Mouse (Mus musculus): ENCODE data around the gene Car1. TPM values are rescaled to one million over a fixed set of nuclear protein-coding genes. Genes with fewer than 3 reads are reported as not detected.
"Not testable (repeated sequence)": the region's sequence is repeated elsewhere in the genome, so short reads cannot be mapped to it uniquely, and the experiment has no call there.

Gene Car1
- polyA plus RNA-seq, 1 experiment = 0.45 TPM

- no peak for TF ChIP-seq POLR2A (IDR thresholded peaks at IDR 0.05; ENCODE audit: borderline replicate concordance, extremely low read depth, low read depth, low read length)
- no peak for DNase-seq
- Histone ChIP-seq H3K4me3 (replicated peaks; ENCODE audit: extremely low read depth, low read depth, low read length) (no peak overlapping the region), H3K4me1 (ENCODE audit: control insufficient read depth, insufficient read depth, low read length) (no peaks in the 10 kb centered on the region)
- 74% methylated on average over 1 of the region's 1 CpGs for WGBS
Observed at GRCm38 (mm10) chr3:14819844-14820504, 11.8 kb upstream of the Car1 start.

DNA sequence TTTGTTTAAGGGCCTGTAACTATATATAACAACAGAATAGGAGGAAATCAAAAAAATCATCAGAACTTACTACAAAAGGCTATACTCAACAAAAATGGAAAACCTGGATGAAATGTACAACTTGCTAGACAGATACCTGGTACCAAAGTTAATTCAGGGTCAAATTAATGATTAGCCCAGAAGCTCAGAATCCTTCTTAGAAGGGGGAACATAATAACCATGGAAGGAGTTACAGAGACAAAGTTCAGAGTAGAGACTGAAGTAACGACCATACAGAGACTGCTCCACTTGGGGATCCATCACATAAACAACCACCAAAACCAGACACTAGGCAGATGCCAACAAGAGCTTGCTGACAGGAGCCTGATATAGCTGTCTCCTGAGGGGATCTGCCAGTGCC is 7.2 kb upstream of the Car1 start:
- DNase-seq; H3K4me3 ChIP-seq (replicated peaks; ENCODE audit: extremely low read depth, low read depth, low read length); H3K4me1 ChIP-seq (ENCODE audit: control insufficient read depth, insufficient read depth, low read length): not testable (repeated sequence)
- 75% methylated on average over 1 of the region's 1 CpGs for WGBS

GRCm38 (mm10) chr3:14806702-14807101 is 1.5 kb downstream of the Car1 start:
- TF ChIP-seq CTCF (IDR thresholded peaks at IDR 0.05; ENCODE audit: insufficient read depth, low read length) (no peak), POLR2A (IDR thresholded peaks at IDR 0.05; ENCODE audit: borderline replicate concordance, extremely low read depth, low read depth, low read length) (no peak)
- no peak for DNase-seq
- Histone ChIP-seq H3K4me1 (ENCODE audit: control insufficient read depth, insufficient read depth, low read length) (no peaks in the 10 kb centered on the region), H3K4me3 (replicated peaks; ENCODE audit: extremely low read depth, low read depth, low read length) (no peak overlapping the region)

DNA sequence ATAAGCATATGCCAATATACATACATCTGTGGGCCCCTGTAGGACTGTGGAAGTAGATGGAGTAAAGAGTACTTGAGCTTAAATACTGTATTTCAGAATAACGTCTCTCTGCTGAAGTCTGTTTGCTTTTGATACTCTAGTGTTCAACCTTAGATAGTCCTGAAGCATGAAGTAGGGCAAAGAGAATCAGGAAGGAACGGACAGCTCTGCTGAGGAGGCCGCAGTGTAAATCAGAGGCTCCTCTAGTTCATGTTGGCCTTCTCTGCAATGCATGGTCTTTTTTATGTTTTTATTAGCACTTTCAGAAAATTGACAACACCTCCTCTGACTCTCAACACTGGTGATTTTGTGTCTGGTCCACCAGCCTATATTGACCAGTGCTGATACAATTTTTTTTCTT is 2.2 kb downstream of the Car1 start:
- H3K4me1 ChIP-seq (ENCODE audit: control insufficient read depth, insufficient read depth, low read length) = no peaks in the 10 kb centered on the region
- no peak overlapping the region for H3K4me3 ChIP-seq (replicated peaks; ENCODE audit: extremely low read depth, low read depth, low read length)
- WGBS = 79% methylated on average over 3 of the region's 3 CpGs
- TF ChIP-seq POLR2A (IDR thresholded peaks at IDR 0.05; ENCODE audit: borderline replicate concordance, extremely low read depth, low read depth, low read length) (no peak), CTCF (IDR thresholded peaks at IDR 0.05; ENCODE audit: insufficient read depth, low read length) (no peak)
- DNase-seq = no peak

DNA sequence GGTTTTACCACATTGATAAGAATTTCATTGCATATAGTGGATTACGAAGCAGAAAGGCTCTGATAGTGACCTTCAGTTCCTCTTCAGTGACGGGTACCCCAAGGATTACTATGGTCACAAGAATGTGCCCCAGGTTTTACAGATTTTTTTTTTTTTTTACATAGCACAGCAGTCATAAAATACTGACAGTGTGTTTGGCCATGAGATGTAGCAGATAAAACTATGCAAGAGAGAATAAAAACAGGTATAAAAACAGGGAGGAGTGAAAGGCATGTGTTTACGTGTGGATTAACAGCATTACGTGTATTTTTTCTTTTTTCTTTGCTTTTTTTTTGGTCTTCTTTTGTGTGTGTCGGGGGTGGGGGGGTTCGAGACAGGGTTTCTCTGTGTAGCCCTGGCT is 3.3 kb downstream of the Car1 start:
- no peak overlapping the region for H3K4me3 ChIP-seq (replicated peaks; ENCODE audit: extremely low read depth, low read depth, low read length)
- WGBS = 73% methylated on average over 6 of the region's 6 CpGs
- H3K4me1 ChIP-seq (ENCODE audit: control insufficient read depth, insufficient read depth, low read length) = no peaks in the 10 kb centered on the region
- no peak for TF ChIP-seq CTCF (IDR thresholded peaks at IDR 0.05; ENCODE audit: insufficient read depth, low read length)
- no peak for DNase-seq

DNA sequence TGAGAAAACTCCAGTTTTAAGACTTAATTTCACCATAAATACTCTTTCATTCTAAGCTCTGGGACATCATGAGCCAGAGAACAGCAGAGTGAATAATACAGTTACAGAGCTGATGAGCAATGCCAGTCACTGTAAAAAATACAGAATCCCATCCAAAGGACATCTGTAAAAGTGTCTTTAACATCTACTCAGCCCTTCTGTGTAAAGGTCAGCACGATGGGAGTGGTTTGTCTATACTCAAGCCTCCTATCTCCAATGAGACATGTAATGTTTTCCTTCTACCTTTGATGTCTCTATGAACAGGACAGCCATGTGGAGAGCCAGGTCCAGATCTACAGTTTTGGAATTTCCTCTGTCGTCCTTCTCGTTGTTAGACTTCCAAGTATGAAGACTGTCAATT is 11.1 kb downstream of the Car1 start:
- Histone ChIP-seq H3K4me3 (replicated peaks; ENCODE audit: extremely low read depth, low read depth, low read length) (no peak overlapping the region), H3K4me1 (ENCODE audit: control insufficient read depth, insufficient read depth, low read length) (no peaks in the 10 kb centered on the region)
- DNase-seq = no peak
- 74% methylated on average over 3 of the region's 3 CpGs for WGBS
- TF ChIP-seq POLR2A (IDR thresholded peaks at IDR 0.05; ENCODE audit: borderline replicate concordance, extremely low read depth, low read depth, low read length) (no peak), CTCF (IDR thresholded peaks at IDR 0.05; ENCODE audit: insufficient read depth, low read length) (no peak)

GRCm38 (mm10) chr3:14795292-14796020 is 12.7 kb downstream of the Car1 start:
- H3K4me3 ChIP-seq (replicated peaks; ENCODE audit: extremely low read depth, low read depth, low read length) = no peak overlapping the region
- DNase-seq = no peak
- WGBS = 80% methylated on average over 4 of the region's 4 CpGs
- no peaks in the 10 kb centered on the region for H3K4me1 ChIP-seq (ENCODE audit: control insufficient read depth, insufficient read depth, low read length)
- no peak for TF ChIP-seq POLR2A (IDR thresholded peaks at IDR 0.05; ENCODE audit: borderline replicate concordance, extremely low read depth, low read depth, low read length)
- TF ChIP-seq CTCF (IDR thresholded peaks at IDR 0.05; ENCODE audit: insufficient read depth, low read length) = no peak

- no peaks in the 10 kb centered on the region for H3K4me1 ChIP-seq (ENCODE audit: control insufficient read depth, insufficient read depth, low read length)
- no peak overlapping the region for H3K4me3 ChIP-seq (replicated peaks; ENCODE audit: extremely low read depth, low read depth, low read length)
- TF ChIP-seq CTCF (IDR thresholded peaks at IDR 0.05; ENCODE audit: insufficient read depth, low read length) = no peak
- no peak for TF ChIP-seq POLR2A (IDR thresholded peaks at IDR 0.05; ENCODE audit: borderline replicate concordance, extremely low read depth, low read depth, low read length)
- DNase-seq = no peak
Observed at GRCm38 (mm10) chr3:14792032-14792431, 16.1 kb downstream of the Car1 start.

DNA sequence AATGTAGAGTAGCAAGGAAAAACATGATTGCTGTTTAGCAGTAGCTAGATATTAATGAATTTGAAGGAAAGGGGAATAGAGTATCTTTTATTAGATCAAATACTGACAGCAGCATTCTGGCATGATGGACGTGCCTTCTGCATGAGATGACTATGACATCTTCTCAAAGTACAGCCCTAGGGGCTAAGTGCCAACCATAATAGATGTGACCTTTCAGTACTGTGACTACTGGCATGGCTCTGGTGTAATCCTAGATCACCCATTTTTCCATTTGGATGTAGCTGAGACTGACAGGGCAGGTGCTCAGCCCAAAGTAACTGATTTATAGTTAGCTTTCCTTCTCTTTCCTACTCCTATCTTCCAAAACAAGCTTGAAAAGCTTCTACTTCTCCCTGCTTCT is 20.6 kb downstream of the Car1 start:
- Histone ChIP-seq H3K4me3 (replicated peaks; ENCODE audit: extremely low read depth, low read depth, low read length) (no peak overlapping the region), H3K4me1 (ENCODE audit: control insufficient read depth, insufficient read depth, low read length) (no peaks in the 10 kb centered on the region)
- no peak for DNase-seq
- TF ChIP-seq CTCF (IDR thresholded peaks at IDR 0.05; ENCODE audit: insufficient read depth, low read length) (no peak), POLR2A (IDR thresholded peaks at IDR 0.05; ENCODE audit: borderline replicate concordance, extremely low read depth, low read depth, low read length) (no peak)
- WGBS = 63% methylated on average over 1 of the region's 1 CpGs

GRCm38 (mm10) chr3:14787136-14787535 is 21.0 kb downstream of the Car1 start:
- H3K4me3 ChIP-seq (replicated peaks; ENCODE audit: extremely low read depth, low read depth, low read length) = no peak overlapping the region
- no peaks in the 10 kb centered on the region for H3K4me1 ChIP-seq (ENCODE audit: control insufficient read depth, insufficient read depth, low read length)
- TF ChIP-seq CTCF (IDR thresholded peaks at IDR 0.05; ENCODE audit: insufficient read depth, low read length) = no peak
- WGBS = 34% methylated on average over 1 of the region's 1 CpGs
- no peak for DNase-seq

Data from lung, adult 2 months (tissue).